In genomic region chr8:70375212-70375859, GRCm38 (mm10) we compare ENCODE assay signal across 8 mouse cellular contexts. TPM values are rescaled to one million over a fixed set of nuclear protein-coding genes. Genes with fewer than 3 reads are reported as not detected.
DNase-seq lines count a peak whose midpoint lies in the region; ATAC-seq lines count a peak whose summit lies in the region.

No protein-coding gene starts in this region.

- H3K9ac ChIP-seq in kidney, embryonic 15.5 days, result no peak overlapping the region
- no peak overlapping the region for H3K9ac ChIP-seq in embryonic facial prominence, embryonic 14.5 days (ENCODE audit: low read depth, low read length)
- no peak overlapping the region for H3K9ac ChIP-seq in liver, embryonic 12.5 days
- no peak overlapping the region for H3K9ac ChIP-seq in neural tube, embryonic 14.5 days (replicated peaks; ENCODE audit: low read depth, low read length)

- DNase-seq in kidney, adult 11 months, result no peak
- no peak for DNase-seq in embryonic facial prominence, embryonic 14.5 days (ENCODE audit: low spot score)
- DNase-seq in gastrocnemius, adult 18-20 months (ENCODE audit: low spot score), result no peak
- DNase-seq in left cerebral cortex, postnatal 10 days (ENCODE audit: extremely low spot score in 1 of 2, low spot score in 2 of 2), result no peak
- no peak for DNase-seq in cerebellum, adult 9-10 months

- no peak for ATAC-seq in kidney, embryonic 15.5 days (replicated peaks; ENCODE audit: low FRiP score)
- no peak for ATAC-seq in embryonic facial prominence, embryonic 14.5 days (ENCODE audit: low read depth)
- ATAC-seq in liver, embryonic 12.5 days, result no peak
- no peak for ATAC-seq in neural tube, embryonic 14.5 days (ENCODE audit: low read depth)

- H3K9me3 ChIP-seq in kidney, embryonic 15.5 days (replicated peaks), result no peaks in the 10 kb centered on the region
- no peaks in the 10 kb centered on the region for H3K9me3 ChIP-seq in embryonic facial prominence, embryonic 14.5 days (ENCODE audit: control insufficient read depth, low read length)
- no peaks in the 10 kb centered on the region for H3K9me3 ChIP-seq in liver, embryonic 12.5 days (replicated peaks)
- H3K9me3 ChIP-seq in neural tube, embryonic 14.5 days (ENCODE audit: control insufficient read depth, low read length), result no peaks in the 10 kb centered on the region

- no peaks in the 10 kb centered on the region for H3K36me3 ChIP-seq in kidney, embryonic 15.5 days
- H3K36me3 ChIP-seq in embryonic facial prominence, embryonic 14.5 days (ENCODE audit: control insufficient read depth, insufficient read depth, low read length), result no peaks in the 10 kb centered on the region
- H3K36me3 ChIP-seq in liver, embryonic 12.5 days, result no peaks in the 10 kb centered on the region
- H3K36me3 ChIP-seq in neural tube, embryonic 14.5 days (ENCODE audit: control insufficient read depth, insufficient read depth, low read length), result no peaks in the 10 kb centered on the region

- peak overlapping the region; percentile 47 for H3K4me3 ChIP-seq in kidney, embryonic 15.5 days (replicated peaks)
- peak overlapping the region; percentile 43 for H3K4me3 ChIP-seq in embryonic facial prominence, embryonic 14.5 days (ENCODE audit: low read depth, low read length)
- peak overlapping the region; percentile 45; the same call in 1 of the 2 replicates for H3K4me3 ChIP-seq in liver, embryonic 12.5 days
- H3K4me3 ChIP-seq in neural tube, embryonic 14.5 days (ENCODE audit: low read depth, low read length), result peak overlapping the region; percentile 21; the same call in 1 of the 2 replicates

- peaks cover 89% of the 10 kb centered on the region for H3K27me3 ChIP-seq in kidney, embryonic 15.5 days
- peaks cover 77% of the 10 kb centered on the region for H3K27me3 ChIP-seq in embryonic facial prominence, embryonic 14.5 days (replicated peaks; ENCODE audit: control insufficient read depth, insufficient read depth, low read length)
- H3K27me3 ChIP-seq in liver, embryonic 12.5 days (replicated peaks), result peaks cover 100% of the 10 kb centered on the region
- peaks cover 74% of the 10 kb centered on the region for H3K27me3 ChIP-seq in neural tube, embryonic 14.5 days (ENCODE audit: control insufficient read depth, insufficient read depth, low read length)

- peaks cover 45% of the 10 kb centered on the region for H3K4me1 ChIP-seq in kidney, embryonic 15.5 days
- H3K4me1 ChIP-seq in embryonic facial prominence, embryonic 14.5 days (ENCODE audit: control insufficient read depth, insufficient read depth, low read length), result peaks cover 10% of the 10 kb centered on the region; the same call in 1 of the 2 replicates
- peaks cover 39% of the 10 kb centered on the region for H3K4me1 ChIP-seq in liver, embryonic 12.5 days
- peaks cover 10% of the 10 kb centered on the region; the same call in 1 of the 2 replicates for H3K4me1 ChIP-seq in neural tube, embryonic 14.5 days (ENCODE audit: control insufficient read depth, insufficient read depth, low read length)

- no peak overlapping the region for H3K27ac ChIP-seq in kidney, embryonic 15.5 days
- H3K27ac ChIP-seq in embryonic facial prominence, embryonic 14.5 days (replicated peaks; ENCODE audit: low read depth, low read length), result no peak overlapping the region
- H3K27ac ChIP-seq in liver, embryonic 12.5 days, result no peak overlapping the region
- no peak overlapping the region for H3K27ac ChIP-seq in neural tube, embryonic 14.5 days (ENCODE audit: low read depth, low read length)

- WGBS in kidney, embryonic 15.5 days, result 4% methylated on average over 35 of the region's 35 CpGs
- WGBS in embryonic facial prominence, embryonic 14.5 days, result 9% methylated on average over 30 of the region's 35 CpGs
- 5% methylated on average over 35 of the region's 35 CpGs for WGBS in liver, embryonic 12.5 days (ENCODE audit: insufficient replicate concordance)
- 5% methylated on average over 35 of the region's 35 CpGs for WGBS in neural tube, embryonic 14.5 days

- H3K4me2 ChIP-seq in kidney, embryonic 15.5 days, result peak overlapping the region; percentile 77
- H3K4me2 ChIP-seq in embryonic facial prominence, embryonic 14.5 days (ENCODE audit: low read depth, low read length), result peak overlapping the region; percentile 65; the same call in 1 of the 2 replicates
- H3K4me2 ChIP-seq in liver, embryonic 12.5 days, result peak overlapping the region; percentile 71
- H3K4me2 ChIP-seq in neural tube, embryonic 14.5 days (ENCODE audit: low read depth, low read length), result no peak overlapping the region

- intact Hi-C loops in left cerebral cortex, postnatal 10 days (cut with DNase I), result no loop called here

RNA-seq across cellular contexts. Expression of gene Comp, which starts 2.0 kb away (rescaled TPM):
- 0.40 and 1.5 TPM in 2 replicates for polyA plus RNA-seq in kidney, embryonic 15.5 days (2015; fragmentation: Nextera tagmentation; extraction: Ambion mirVana)
- polyA plus RNA-seq in embryonic facial prominence, embryonic 14.5 days (2014; fragmentation: Nextera tagmentation; extraction: Ambion mirVana), result 9.5 and 9.9 TPM in 2 replicates
- polyA plus RNA-seq in liver, embryonic 12.5 days (2016; fragmentation: Nextera tagmentation; extraction: Ambion mirVana), result 0.27 and 0.63 TPM in 2 replicates
- 0.20 and 0.41 TPM in 2 replicates for polyA plus RNA-seq in neural tube, embryonic 14.5 days (2014; fragmentation: Nextera tagmentation; extraction: Ambion mirVana)
- total RNA-seq in gastrocnemius, adult 18-20 months (2021), result 10 to 100 TPM in 1 of 2 experiments, 1 to 10 TPM in 1; 6.9 to 14.9 TPM
- under 1 TPM in 1 of 2 experiments, not detected in 1; 0.14 TPM for total RNA-seq in left cerebral cortex, postnatal 10 days (2021)

RNA-seq across cellular contexts. Expression of gene Upf1, which starts 22.3 kb away (rescaled TPM):
- 17.1 and 17.2 TPM in 2 replicates for polyA plus RNA-seq in kidney, embryonic 15.5 days (2015; fragmentation: Nextera tagmentation; extraction: Ambion mirVana)
- 18.9 and 19.1 TPM in 2 replicates for polyA plus RNA-seq in embryonic facial prominence, embryonic 14.5 days (2014; fragmentation: Nextera tagmentation; extraction: Ambion mirVana)
- polyA plus RNA-seq in liver, embryonic 12.5 days (2016; fragmentation: Nextera tagmentation; extraction: Ambion mirVana), result 30.4 and 30.5 TPM in 2 replicates
- polyA plus RNA-seq in neural tube, embryonic 14.5 days (2014; fragmentation: Nextera tagmentation; extraction: Ambion mirVana), result 14.4 and 15.0 TPM in 2 replicates
- 10 to 100 TPM; 29.8 to 31.1 TPM for total RNA-seq in gastrocnemius, adult 18-20 months (2021)
- 10 to 100 TPM; 46.9 to 48.1 TPM for total RNA-seq in left cerebral cortex, postnatal 10 days (2021)

RNA-seq across cellular contexts. Expression of gene Gdf1, which starts 45.7 kb away (rescaled TPM):
- 5.2 and 6.2 TPM in 2 replicates for polyA plus RNA-seq in kidney, embryonic 15.5 days (2015; fragmentation: Nextera tagmentation; extraction: Ambion mirVana)
- 1.7 TPM in 1 of 2 replicates, not detected in the other for polyA plus RNA-seq in embryonic facial prominence, embryonic 14.5 days (2014; fragmentation: Nextera tagmentation; extraction: Ambion mirVana)
- polyA plus RNA-seq in liver, embryonic 12.5 days (2016; fragmentation: Nextera tagmentation; extraction: Ambion mirVana), result 1.0 and 1.5 TPM in 2 replicates
- polyA plus RNA-seq in neural tube, embryonic 14.5 days (2014; fragmentation: Nextera tagmentation; extraction: Ambion mirVana), result 2.1 and 7.5 TPM in 2 replicates
- total RNA-seq in gastrocnemius, adult 18-20 months (2021), result 1 to 10 TPM; 1.9 to 2.1 TPM
- total RNA-seq in left cerebral cortex, postnatal 10 days (2021), result 10 to 100 TPM in 1 of 2 experiments, 1 to 10 TPM in 1; 6.6 to 13.0 TPM

RNA-seq across cellular contexts. Expression of gene Cers1, which starts 59.8 kb away (rescaled TPM):
- polyA plus RNA-seq in kidney, embryonic 15.5 days (2015; fragmentation: Nextera tagmentation; extraction: Ambion mirVana), result 2.6 and 4.0 TPM in 2 replicates
- 10.0 and 10.7 TPM in 2 replicates for polyA plus RNA-seq in embryonic facial prominence, embryonic 14.5 days (2014; fragmentation: Nextera tagmentation; extraction: Ambion mirVana)
- 0.45 and 0.63 TPM in 2 replicates for polyA plus RNA-seq in liver, embryonic 12.5 days (2016; fragmentation: Nextera tagmentation; extraction: Ambion mirVana)
- 33.4 and 42.9 TPM in 2 replicates for polyA plus RNA-seq in neural tube, embryonic 14.5 days (2014; fragmentation: Nextera tagmentation; extraction: Ambion mirVana)
- 10 to 100 TPM; 13.4 to 15.9 TPM for total RNA-seq in gastrocnemius, adult 18-20 months (2021)
- 10 to 100 TPM; 97.9 to 98.4 TPM for total RNA-seq in left cerebral cortex, postnatal 10 days (2021)
